ENCODE assay signal across 8 mouse cellular contexts in genomic region chr9:118476766-118477271, GRCm38 (mm10). TPM values are rescaled to one million over a fixed set of nuclear protein-coding genes. Genes with fewer than 3 reads are reported as not detected.
DNase-seq lines count a peak whose midpoint lies in the region; ATAC-seq and TF ChIP-seq lines count a peak whose summit lies in the region.

No protein-coding gene starts in this region.

- H3K4me2 ChIP-seq in hindbrain, embryonic 12.5 days (replicated peaks), result peak overlapping the region; percentile 51
- peak overlapping the region; percentile 28 for H3K4me2 ChIP-seq in midbrain, postnatal 0 days (ENCODE audit: low read depth, low read length, poor library complexity, severe bottlenecking)

- H3K4me3 ChIP-seq in hindbrain, embryonic 12.5 days, result peak overlapping the region; percentile 14
- no peak overlapping the region; the same call in 1 of the 2 replicates for H3K4me3 ChIP-seq in midbrain, postnatal 0 days (ENCODE audit: low read depth, low read length)

- H3K36me3 ChIP-seq in hindbrain, embryonic 12.5 days, result no peaks in the 10 kb centered on the region
- no peaks in the 10 kb centered on the region for H3K36me3 ChIP-seq in midbrain, postnatal 0 days (ENCODE audit: insufficient read depth, low read length)

- H3K9ac ChIP-seq in hindbrain, embryonic 12.5 days, result no peak overlapping the region
- no peak overlapping the region for H3K9ac ChIP-seq in midbrain, postnatal 0 days (replicated peaks; ENCODE audit: low read length, poor library complexity, severe bottlenecking)

- DNase-seq in kidney, adult 18-20 months, result peak; percentile 23
- DNase-seq in kidney, adult 9 months, result no peak
- peak; percentile 56 for DNase-seq in embryo, embryonic 10 days (ENCODE audit: low spot score)
- peak; percentile 51 for DNase-seq in midbrain, postnatal 0 days (ENCODE audit: low spot score)
- no peak for DNase-seq in spleen, postnatal 36 days (ENCODE audit: low spot score in 2 of 2)
- no peak for DNase-seq in urinary bladder, postnatal 25 days (ENCODE audit: low spot score)
- DNase-seq in adrenal gland, postnatal 10 days, result no peak

- WGBS in hindbrain, embryonic 12.5 days, result under 1% methylated on average over 33 of the region's 33 CpGs
- 2% methylated on average over 33 of the region's 33 CpGs for WGBS in midbrain, postnatal 0 days

- H3K27me3 ChIP-seq in hindbrain, embryonic 12.5 days, result peaks cover 87% of the 10 kb centered on the region
- H3K27me3 ChIP-seq in midbrain, postnatal 0 days (ENCODE audit: insufficient read depth, low read length), result peaks cover 64% of the 10 kb centered on the region

- H3K9me3 ChIP-seq in hindbrain, embryonic 12.5 days (replicated peaks), result no peaks in the 10 kb centered on the region
- no peaks in the 10 kb centered on the region for H3K9me3 ChIP-seq in midbrain, postnatal 0 days (ENCODE audit: low read length)

- H3K4me1 ChIP-seq in hindbrain, embryonic 12.5 days, result peaks cover 28% of the 10 kb centered on the region
- H3K4me1 ChIP-seq in midbrain, postnatal 0 days (ENCODE audit: insufficient read depth, low read length), result no peaks in the 10 kb centered on the region

- TF ChIP-seq CTCF in midbrain, postnatal 0 days (IDR thresholded peaks at IDR 0.05), result no peak

- no peak overlapping the region for H3K27ac ChIP-seq in hindbrain, embryonic 12.5 days
- no peak overlapping the region for H3K27ac ChIP-seq in midbrain, postnatal 0 days (ENCODE audit: low read depth, low read length)

- ATAC-seq in hindbrain, embryonic 12.5 days (ENCODE audit: low FRiP score), result no peak
- no peak for ATAC-seq in midbrain, postnatal 0 days (ENCODE audit: low FRiP score)

RNA-seq across cellular contexts. Expression of gene Eomes, which starts 1.2 kb away (rescaled TPM):
- polyA plus RNA-seq in hindbrain, embryonic 12.5 days (2016; fragmentation: Nextera tagmentation; extraction: Ambion mirVana), result 0.09 and 0.25 TPM in 2 replicates
- 0.90 and 2.2 TPM in 2 replicates for total RNA-seq in midbrain, postnatal 0 days (2014; rRNA removed)
- 0.15 and 0.19 TPM in 2 replicates for polyA plus RNA-seq in midbrain, postnatal 0 days (2015; fragmentation: Nextera tagmentation; extraction: Ambion mirVana)
- total RNA-seq in adrenal gland, postnatal 10 days (2021), result under 1 TPM; 0.27 to 0.30 TPM

RNA-seq across cellular contexts. Expression of gene Golga4, which starts 29.2 kb away (rescaled TPM):
- 67.5 and 73.1 TPM in 2 replicates for polyA plus RNA-seq in hindbrain, embryonic 12.5 days (2016; fragmentation: Nextera tagmentation; extraction: Ambion mirVana)
- total RNA-seq in midbrain, postnatal 0 days (2014; rRNA removed), result 34.5 and 57.9 TPM in 2 replicates
- polyA plus RNA-seq in midbrain, postnatal 0 days (2015; fragmentation: Nextera tagmentation; extraction: Ambion mirVana), result 21.0 and 26.2 TPM in 2 replicates
- 10 to 100 TPM; 79.3 to 98.4 TPM for total RNA-seq in adrenal gland, postnatal 10 days (2021)

Comparison
In these comparisons a context has a peak if more than half of its experiments do, and no peak if none do; other contexts are left out.
1. DNase-seq: peak in kidney, adult 18-20 months (single experiment), embryo, embryonic 10 days (single experiment) and midbrain, postnatal 0 days (single experiment); none in kidney, adult 9 months (single experiment), spleen, postnatal 36 days (0 of 2), urinary bladder, postnatal 25 days (single experiment) and adrenal gland, postnatal 10 days (single experiment).